Mouse (Mus musculus) T-helper 2 cell (primary cell): ENCODE results near the gene Gm12888.
"Not testable (repeated sequence)": the region's sequence is repeated elsewhere in the genome, so short reads cannot be mapped to it uniquely, and the experiment has no call there.

Experiments
- in situ Hi-C: fragments of 300-600 bp; cut with MboI, MseI; formaldehyde crosslinking; loops from one replicate; pipeline ENCODE4 v1.15.1; 2025; ENCODE audit warnings: high pct_unique_total_duplicates

The Gm12888 gene

DNA sequence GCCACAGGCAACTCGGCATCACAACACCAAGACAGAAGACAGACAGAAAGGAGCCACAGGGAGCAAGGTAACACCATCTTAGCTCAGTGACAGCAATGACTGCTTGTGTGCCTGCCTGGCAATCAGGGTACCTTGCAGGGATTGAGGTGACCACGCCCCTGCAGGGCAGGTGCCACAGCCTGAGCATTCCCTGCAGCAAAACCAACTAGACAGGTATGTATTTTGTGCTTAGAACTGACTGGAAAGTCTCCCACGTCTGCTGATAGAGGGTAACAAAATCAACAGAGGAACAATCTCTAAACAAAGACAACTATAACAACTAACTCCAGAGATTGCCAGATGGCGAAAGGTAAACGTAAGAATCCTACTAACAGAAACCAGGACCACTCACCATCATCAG lies at the start of gene Gm12888:
Gene Gm12888 (minus strand): TSS at position 101 of the 400 bp plus-strand sequence.
- in situ Hi-C loops, result not testable (repeated sequence)
